Mouse (Mus musculus): ENCODE results near the gene Gm5862. TPM values are rescaled to one million over a fixed set of nuclear protein-coding genes. Genes with fewer than 3 reads are reported as not detected.
"Not testable (repeated sequence)": the region's sequence is repeated elsewhere in the genome, so short reads cannot be mapped to it uniquely, and the experiment has no call there.

Gene Gm5862
- not detected for total RNA-seq (2022)

DNA sequence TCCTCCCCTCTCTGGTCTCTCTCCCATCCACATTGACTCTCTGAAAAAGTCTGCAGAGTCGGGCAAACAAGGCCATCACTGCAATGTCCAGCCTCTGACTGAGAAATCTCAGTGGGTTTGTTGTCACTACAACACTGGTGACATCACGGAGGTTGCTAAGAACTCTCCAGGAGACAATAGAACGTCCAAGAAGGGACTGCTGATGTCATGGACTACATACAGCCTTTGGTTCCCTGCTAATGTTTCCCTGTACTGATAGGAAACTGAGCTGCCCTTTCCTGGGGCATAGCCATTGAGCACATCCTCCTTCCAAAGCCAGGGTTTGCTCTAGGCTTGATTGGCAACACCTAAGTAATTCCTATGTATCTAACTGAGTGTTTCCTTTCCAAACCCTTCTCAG is at the start of gene Gm5862:
TSS of gene Gm5862 (minus strand) at position 101 of the 400 bp plus-strand sequence.
- DNase-seq (ENCODE audit: low spot score in 2 of 2), result not testable (repeated sequence)

GRCm38 (mm10) chr5:26070716-26071115 is 48.0 kb upstream of the Gm5862 start:
- no peak for DNase-seq (ENCODE audit: low spot score in 2 of 2)

GRCm38 (mm10) chr5:26058481-26058880 is 35.8 kb upstream of the Gm5862 start, which contains the start of gene Gm7347:
Gm7347 (minus strand) TSS chr5:26058581.
- DNase-seq (ENCODE audit: low spot score in 2 of 2), result not testable (repeated sequence)

DNA sequence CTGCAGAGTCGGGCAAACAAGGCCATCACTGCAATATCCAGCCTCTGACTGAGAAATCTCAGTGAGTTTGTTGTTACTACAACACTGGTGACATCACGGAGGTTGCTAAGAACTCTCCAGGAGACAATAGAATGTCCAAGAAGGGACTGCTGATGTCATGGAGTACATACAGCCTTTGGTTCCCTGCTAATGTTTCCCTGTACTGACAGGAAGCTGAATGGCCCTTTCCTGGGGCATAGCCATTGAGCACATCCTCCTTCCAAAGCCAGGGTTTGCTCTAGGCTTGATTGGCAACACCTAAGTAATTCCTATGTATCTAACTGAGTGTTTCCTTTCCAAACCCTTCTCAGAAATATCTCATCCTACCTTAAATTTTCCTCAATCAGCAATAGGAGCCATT is 16.7 kb upstream of the Gm5862 start, which contains the start of gene Speer4a:
TSS of gene Speer4a (minus strand) at position 101 of the 400 bp plus-strand sequence.
- DNase-seq (ENCODE audit: low spot score in 2 of 2), result not testable (repeated sequence)

- DNase-seq (ENCODE audit: low spot score in 2 of 2), result not testable (repeated sequence)
Measured at GRCm38 (mm10) chr5:26007697-26008096, 15.0 kb downstream of the Gm5862 start.

DNA sequence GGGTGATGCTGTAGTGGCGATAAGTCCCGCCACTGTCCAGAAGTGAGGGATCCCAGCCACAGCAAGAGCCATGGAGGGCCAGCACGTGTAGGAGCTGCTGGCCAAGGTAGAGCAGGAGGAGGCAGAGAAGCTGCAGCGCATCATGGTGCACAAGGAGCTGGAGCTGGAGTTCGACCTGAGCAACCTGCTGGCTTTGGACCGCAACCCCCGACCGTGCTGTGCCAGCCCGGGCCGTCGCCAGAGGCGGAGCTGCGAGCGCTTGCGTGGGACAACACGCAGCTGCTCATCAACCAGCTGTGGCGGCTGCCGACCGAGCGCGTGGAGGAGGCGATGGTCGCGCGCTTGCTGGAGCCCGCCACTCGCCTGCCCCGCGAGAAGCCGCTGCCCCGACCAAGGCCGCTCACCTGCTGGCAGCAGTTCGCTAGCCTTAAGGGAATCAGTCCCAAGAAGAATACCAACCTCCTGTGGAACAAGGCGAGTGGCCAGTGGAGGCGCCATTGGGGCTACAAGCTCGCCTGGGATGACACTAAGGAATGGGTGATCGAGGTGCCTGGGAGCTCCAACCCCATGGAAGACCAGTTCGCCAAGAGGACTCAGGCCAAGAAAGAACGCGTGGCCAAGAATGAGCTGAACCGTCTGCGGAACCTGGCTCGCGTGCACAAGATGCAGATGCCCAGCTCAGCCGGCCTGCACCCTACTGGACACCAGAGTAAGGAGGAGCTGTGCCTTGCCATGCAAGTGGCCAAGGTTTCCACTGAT is 15.6 kb downstream of the Gm5862 start:
- peak; percentile 14 to 28 for DNase-seq (ENCODE audit: low spot score in 2 of 2)

DNA sequence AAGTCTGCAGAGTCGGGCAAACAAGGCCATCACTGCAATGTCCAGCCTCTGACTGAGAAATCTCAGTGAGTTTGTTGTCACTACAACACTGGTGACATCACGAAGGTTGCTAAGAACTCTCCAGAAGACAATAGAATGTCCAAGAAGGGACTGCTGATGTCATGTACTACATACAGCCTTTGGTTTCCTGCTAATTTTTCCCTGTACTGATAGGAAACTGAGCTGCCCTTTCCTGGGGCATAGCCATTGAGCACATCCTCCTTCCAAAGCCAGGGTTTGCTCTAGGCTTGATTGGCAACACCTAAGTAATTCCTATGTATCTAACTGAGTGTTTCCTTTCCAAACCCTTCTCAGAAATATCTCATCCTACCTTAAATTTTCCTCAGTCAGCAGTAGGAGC is 18.0 kb downstream of the Gm5862 start, which contains the start of gene Gm1979:
TSS of gene Gm1979 (minus strand) at position 101 of the 400 bp plus-strand sequence.
- not testable (repeated sequence) for DNase-seq (ENCODE audit: low spot score in 2 of 2)

- not testable (repeated sequence) for DNase-seq (ENCODE audit: low spot score in 2 of 2)
Measured at GRCm38 (mm10) chr5:25988550-25988949, 34.2 kb downstream of the Gm5862 start, which contains the start of gene Gm21698. Gm21698 (minus strand) TSS chr5:25988650.

GRCm38 (mm10) chr5:25972563-25972962 is 50.2 kb downstream of the Gm5862 start, which contains the start of gene Gm21680:
Gm21680 (minus strand) TSS chr5:25972663.
- not testable (repeated sequence) for DNase-seq (ENCODE audit: low spot score in 2 of 2)

Other genes with a start within 250 kb of the Gm5862 start
- not detected for gene Gm21663, start 80.5 kb downstream of the Gm5862 start, total RNA-seq (2022)
- gene Gm21671, start 68.5 kb downstream of the Gm5862 start, total RNA-seq (2022), result not detected
- gene Gm21680, start 50.3 kb downstream of the Gm5862 start, total RNA-seq (2022), result not detected
- gene Gm21698, start 34.3 kb downstream of the Gm5862 start, total RNA-seq (2022), result not detected
- gene Gm1979, start 18.1 kb downstream of the Gm5862 start, total RNA-seq (2022), result under 1 TPM in 1 of 4 experiments, not detected in 3; 0.93 TPM
- gene Speer4a, start 16.6 kb upstream of the Gm5862 start, total RNA-seq (2022), result not detected
- gene Gm7347, start 35.7 kb upstream of the Gm5862 start, total RNA-seq (2022), result under 1 TPM in 1 of 4 experiments, not detected in 3; 0.11 TPM
- not detected for gene Gm10471, start 66.4 kb upstream of the Gm5862 start, total RNA-seq (2022)
- not detected for gene 5031410I06Rik, start 82.4 kb upstream of the Gm5862 start, total RNA-seq (2022)
- not detected for gene Gm10220, start 98.5 kb upstream of the Gm5862 start, total RNA-seq (2022)
- gene Gm7361, start 234.8 kb upstream of the Gm5862 start, total RNA-seq (2022), result under 1 TPM; 0.39 to 0.59 (median 0.48) TPM